Mouse (Mus musculus) lung, postnatal 25 days (tissue): ENCODE data around the gene D17Wsu92e.

Source experiments
- DNase-seq: peaks from one replicate; pipeline ENCODE4 v3.0.0; 2022; ENCODE audit warnings: low spot score

D17Wsu92e gene

DNA sequence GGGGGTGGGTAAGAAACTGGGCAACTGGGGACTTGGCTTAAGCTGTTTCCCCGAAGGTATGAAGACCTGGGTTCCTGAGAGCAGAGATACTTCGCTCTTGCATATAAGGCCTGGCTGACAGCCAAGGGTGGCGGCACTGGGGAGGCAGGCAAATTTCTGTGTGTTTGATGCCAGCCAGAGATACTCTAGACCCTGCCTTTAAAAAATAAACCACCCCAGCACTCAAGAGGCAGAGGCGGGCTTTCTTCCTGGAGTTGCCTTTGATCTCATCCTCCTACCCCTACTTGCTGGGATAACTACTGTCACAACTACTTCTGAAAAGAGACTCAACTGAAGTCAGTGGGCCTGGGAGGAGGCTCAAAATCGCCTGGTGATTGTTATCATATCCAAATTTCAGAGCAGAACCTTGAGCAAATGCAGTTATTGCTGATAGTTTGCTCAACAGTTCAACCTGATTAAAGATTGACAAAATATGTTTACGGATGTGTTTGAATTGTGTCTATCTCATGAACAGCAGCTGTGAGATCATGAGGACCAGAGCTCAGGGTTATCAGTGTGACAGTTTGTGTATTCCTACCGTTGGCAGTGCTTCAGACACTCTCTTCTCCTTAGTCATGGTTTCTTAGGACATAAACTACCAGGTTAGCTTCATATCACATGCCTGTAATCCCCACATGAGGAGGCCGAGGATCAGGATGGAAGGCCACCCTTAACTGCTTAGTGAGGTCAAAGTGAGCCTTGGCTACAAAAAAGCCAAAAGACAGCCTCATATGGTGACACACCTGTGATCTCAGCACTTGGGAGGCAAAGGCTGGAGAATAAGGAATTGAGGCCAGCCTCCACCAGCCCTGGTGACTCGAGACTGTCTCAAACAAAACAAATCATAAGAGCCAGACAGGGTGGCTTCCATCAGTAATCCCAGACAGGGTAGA, 1.2 kb upstream of the D17Wsu92e start:
- peak; percentile 11 for DNase-seq

- peak; percentile 42 for DNase-seq
These were observed 379 bp downstream of the D17Wsu92e start for GRCm38 (mm10) chr17:27819971-27820567.

DNA sequence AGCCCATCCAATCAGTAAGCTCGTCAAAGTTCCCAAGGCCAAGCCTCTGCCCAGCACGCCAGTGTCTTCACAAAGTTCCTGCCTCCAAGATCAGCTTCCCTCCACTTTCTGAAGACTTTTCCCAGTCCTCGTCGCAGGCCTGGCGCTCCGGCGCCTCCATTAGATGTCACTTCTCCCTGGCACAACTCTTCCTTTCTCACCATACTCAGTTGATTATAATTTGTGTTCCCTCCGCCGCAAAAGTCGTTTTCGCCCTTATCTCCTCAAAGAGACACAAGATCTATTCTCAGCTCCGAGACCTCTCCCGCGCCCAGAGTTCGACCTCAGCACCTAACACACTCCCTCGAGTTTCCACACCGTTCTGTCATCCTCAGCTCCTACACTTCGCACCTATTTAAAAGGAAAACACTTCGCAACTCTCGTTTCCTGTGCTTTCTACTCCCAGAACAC, 902 bp downstream of the D17Wsu92e start:
- DNase-seq = no peak

DNA sequence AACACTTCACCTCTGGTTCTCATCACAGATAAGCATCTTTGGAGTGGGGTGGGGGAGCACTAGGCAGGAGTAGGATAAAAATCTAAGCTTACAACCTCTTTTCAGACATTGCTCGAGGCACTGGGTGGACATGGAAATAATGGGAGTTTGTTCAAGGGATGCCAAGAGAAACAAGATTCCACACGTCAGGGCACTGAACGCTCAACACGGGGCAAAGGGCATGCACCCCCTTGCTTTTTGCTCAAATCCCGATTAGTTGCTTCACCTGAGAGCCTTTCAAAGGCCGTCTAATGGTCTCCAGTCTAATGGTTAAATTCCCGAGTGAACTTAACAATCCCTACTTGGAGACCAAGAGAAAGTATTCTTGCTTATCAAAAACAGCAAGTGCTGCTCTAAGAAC, 1.4 kb downstream of the D17Wsu92e start:
- no peak for DNase-seq

GRCm38 (mm10) chr17:27814606-27815005, 5.8 kb downstream of the D17Wsu92e start:
- no peak for DNase-seq

GRCm38 (mm10) chr17:27811980-27812379, 8.5 kb downstream of the D17Wsu92e start:
- no peak for DNase-seq

DNA sequence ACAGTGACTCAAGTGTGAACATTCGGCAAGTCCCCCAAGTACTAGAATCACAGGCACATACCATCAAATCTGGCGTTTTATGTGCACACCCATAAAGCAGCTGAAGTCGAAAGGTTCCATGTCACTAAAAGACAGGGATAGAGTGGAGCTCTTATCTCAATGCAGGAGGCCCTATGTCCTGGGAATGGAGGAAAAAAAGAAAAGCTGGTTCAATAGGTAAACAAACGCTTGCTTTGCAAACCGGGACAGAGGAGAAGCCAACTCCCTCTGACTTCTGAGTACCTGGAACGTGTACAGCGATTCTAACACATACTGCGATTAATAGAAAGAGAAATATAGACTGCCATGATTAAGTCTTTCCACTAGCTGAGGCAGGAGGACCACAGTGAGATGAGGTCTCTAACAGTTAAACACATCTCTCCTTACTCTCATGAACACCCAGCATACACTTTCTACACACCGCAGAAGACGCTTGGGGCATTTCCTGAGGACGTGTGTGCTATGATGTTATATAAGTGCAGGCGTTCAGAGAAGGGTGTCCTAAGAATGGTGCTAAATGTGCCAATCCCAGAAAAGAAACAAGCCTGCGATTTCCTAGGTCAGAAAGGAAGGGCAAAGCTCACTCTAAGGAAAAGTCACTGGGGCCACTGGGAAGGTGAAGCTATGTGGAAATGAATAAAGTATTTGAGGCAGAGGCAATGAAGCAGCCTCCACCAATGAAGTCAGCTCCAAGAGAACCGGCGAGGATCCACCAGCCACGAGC, 9.7 kb downstream of the D17Wsu92e start:
- no peak for DNase-seq

DNA sequence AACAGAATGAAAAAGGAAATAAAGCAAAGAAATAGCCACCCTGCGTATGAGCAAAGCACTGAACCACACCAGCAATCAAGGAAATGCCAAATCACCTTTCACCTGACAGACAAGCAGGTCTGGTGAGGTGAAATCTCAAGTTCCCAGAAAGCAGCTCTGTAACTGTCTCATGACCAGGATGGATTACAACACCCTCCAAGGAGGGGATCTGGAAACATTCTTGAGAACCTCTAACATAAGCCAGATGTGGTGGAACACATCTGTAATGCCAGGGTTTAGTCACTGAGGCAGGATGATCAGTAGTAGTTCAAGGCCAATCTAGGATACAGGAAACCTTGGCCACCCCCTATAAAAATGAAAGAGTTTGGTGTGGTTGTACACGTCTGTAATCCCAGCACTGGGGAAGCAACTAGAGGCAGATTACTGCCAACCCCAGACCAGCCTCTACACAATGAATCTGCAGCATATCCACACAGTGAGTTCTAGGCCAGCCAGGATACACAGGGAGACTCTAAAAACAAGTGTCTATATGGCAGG, 12.8 kb downstream of the D17Wsu92e start:
- DNase-seq = no peak

DNA sequence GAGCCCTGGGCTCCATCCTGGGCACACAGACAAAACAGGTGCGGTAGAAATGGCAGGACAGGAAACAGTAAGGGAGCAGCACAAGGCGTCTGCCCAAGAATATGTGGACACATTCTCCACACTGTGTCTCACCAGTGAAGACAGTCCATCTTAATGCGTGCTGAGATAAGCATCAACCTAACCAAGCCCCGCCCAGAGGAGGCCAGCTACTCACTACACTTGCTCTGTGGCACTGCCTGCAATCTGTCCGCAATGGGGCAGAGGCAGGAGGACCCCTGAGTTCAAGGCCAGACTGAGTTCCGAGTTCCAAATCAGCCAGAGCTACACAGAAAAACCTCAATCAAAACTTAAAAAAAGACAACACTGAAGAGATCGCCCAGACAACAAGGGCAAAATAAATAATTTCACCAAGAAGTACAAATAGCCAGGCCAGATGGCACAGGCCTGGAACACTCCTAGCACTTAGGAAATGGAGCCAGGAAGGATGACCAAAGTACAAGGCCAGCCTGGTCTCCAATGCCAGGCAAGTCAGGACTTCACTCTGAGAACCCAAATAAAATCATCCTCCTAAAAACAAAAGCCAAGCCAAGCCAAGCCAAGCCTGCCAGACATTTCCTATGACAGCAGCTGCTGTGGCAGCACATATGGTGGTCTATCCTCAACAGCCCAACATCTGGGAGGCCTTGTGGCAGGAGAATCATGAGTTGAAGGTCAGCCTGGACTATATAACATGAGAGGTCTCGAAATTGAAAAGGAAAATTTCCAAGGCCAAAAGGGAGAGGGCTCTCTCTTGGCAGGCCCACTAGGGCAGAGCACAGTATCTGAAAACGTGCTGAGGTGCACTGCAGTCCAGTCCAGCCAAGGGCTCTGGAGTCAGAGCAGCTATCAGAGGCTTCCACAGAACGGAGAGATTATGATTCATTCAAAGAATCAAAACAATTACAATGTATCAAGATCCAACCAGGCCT, 15.4 kb downstream of the D17Wsu92e start:
- no peak for DNase-seq

DNA sequence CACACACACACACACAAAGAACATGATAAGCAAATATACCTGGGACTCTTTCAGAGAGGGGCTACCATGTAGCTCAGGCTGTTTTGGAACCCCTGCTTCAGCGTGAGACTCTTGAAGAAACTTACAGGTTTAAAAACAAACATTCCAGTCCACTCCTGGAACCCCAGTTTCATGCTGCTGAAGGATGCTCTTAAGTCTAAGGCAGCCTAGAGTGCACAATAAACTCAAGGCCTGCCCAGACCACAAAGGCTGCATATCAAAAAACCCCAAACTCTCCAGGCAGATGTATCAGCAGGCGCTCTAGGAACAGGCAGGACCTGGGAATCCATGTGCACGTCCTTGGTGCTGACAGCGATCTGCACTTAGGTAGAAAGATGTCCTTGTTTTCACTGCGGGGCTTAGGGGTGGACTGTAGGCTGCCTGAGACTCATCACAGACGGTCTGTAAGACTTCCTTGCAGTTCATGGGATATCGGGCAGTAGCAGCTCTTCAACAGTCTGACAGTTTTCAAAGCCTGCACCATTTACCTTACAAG, 16.2 kb downstream of the D17Wsu92e start:
- DNase-seq = no peak

- no peak for DNase-seq
These were observed 16.7 kb downstream of the D17Wsu92e start for GRCm38 (mm10) chr17:27803752-27804151.

- DNase-seq = no peak
These were observed 19.5 kb downstream of the D17Wsu92e start for GRCm38 (mm10) chr17:27800710-27801648.

- DNase-seq = no peak
These were observed 20.5 kb downstream of the D17Wsu92e start for GRCm38 (mm10) chr17:27799771-27800584.

DNA sequence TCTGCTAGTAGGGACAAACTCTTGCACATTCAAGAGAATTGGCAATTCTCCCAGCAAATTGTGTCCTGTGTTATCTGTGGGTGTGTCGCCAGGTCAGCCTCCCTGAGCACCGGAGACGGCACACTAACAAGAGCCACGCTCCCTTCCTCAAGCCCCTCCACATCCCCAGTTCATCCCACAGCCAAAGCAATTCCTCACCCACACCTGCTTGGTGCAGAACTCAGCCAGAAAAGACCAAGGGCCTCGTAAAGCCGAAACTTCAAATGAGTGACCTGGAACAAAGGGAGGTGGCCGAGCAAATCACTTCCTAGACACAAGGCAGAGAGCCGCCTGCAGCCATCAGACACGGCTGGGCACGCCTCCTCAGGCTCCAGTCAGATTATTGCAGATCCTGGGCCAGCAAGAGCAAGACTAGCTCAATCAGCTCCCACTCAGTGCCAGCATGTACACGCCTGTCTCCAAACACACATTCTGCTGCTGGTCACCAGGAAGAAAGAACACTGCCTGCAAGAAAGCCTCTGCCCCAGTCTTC, 23.0 kb downstream of the D17Wsu92e start:
- no peak for DNase-seq

DNA sequence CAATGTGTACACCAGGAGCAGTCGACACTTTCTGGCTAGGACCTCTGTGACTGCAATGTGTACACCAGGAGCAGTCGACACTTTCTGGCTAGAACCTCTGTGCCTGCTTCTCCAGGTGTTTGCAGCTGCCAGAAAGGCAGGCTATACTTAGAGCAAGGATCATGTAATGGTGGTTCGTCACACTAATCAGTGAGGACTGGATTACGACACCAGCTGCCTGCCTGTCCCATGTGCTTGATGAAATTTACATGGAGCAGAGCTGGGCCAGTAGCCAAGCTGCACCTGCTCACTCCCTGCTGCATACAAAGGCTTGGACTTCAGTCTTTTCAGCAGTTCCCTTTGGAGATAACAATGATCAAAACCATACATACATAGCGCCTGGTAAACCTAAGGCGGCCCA, 23.7 kb downstream of the D17Wsu92e start:
- DNase-seq = peak; percentile 80

DNA sequence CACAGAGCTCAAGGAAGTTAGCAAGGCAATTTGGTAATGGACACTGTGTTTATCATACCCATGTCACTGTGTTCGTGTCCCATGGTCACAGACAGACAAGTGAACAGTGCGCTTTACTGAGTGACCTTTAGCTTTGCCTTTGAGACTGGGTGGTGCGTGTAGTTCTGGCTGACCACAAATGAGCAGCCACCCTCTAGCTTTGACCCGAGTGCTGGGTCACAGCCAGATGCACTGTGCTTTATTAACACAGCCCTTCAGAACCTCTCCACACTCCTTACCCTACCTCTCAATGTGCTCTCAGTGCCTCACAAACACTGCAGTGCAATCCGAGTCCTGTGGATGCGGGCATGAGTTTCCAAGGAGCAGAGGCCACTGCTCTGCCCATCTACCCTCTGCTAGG, 27.3 kb downstream of the D17Wsu92e start:
- DNase-seq = peak; percentile 84

DNA sequence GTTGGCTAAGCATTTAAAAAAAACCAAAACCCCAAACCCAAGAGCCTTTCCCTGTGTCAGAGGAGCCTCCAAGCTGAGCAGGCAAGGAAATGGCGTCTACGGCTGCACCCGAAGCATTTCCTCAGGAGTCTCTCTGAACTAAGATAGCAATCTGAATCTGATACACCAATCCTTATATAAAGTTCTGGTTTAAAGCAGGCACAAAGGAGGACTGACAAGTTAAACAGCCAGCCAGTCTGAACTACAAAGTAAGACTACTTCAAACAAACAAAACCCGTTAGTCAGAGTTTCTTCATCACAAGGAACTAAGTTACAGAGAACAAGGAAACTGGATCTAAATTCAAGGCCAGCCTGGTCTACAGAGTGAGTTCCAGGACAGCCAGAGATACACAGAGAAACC, 27.9 kb downstream of the D17Wsu92e start:
- DNase-seq = no peak

GRCm38 (mm10) chr17:27791556-27791955, 28.9 kb downstream of the D17Wsu92e start:
- DNase-seq = no peak

- DNase-seq = no peak
These were observed 29.5 kb downstream of the D17Wsu92e start for GRCm38 (mm10) chr17:27790976-27791375.
